Mouse (Mus musculus): ENCODE measurements around the gene Avp. TPM values are rescaled to one million over a fixed set of nuclear protein-coding genes. Genes with fewer than 3 reads are reported as not detected.

Avp gene
- not detected for total RNA-seq (2023)

GRCm38 (mm10) chr2:130582552-130582951, at the start of gene Avp:
Avp (minus strand) TSS chr2:130582554.

GRCm38 (mm10) chr2:130629839-130630203, 47.5 kb upstream of the Avp start, which contains the start of the genes Fastkd5 and Ubox5:
Fastkd5 (minus strand) TSS chr2:130630027.
Ubox5 (minus strand) TSS chr2:130630038.

DNA sequence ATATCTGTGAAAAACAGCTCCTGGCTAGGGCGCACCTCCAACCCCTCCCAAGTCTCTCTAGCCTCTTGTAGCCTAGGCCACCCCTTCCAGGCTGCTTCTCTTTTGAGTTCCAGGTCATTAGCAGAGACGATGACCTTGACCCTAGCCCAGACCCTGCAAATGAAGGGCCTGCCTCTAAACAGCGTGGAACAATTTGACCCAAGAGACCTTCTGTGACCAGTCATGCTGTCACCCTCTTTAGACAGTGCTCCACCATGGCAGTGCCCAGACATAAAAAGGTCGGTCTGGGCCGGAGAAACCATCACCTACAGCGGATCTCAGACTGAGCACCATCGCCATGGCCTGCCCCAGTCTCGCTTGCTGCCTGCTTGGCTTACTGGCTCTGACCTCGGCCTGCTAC, 6.5 kb downstream of the Avp start, which contains the start of gene Oxt:
Gene Oxt, plus strand, starts transcription at position 301 of the 400 bp plus-strand sequence.

GRCm38 (mm10) chr2:130563212-130564055, 18.9 kb downstream of the Avp start, which contains the start of gene Mrps26:
Mrps26 (plus strand) TSS chr2:130563742.

Other genes with a start within 250 kb of the Avp start
- gene Cpxm1, start 185.0 kb downstream of the Avp start, total RNA-seq (2023), result under 1 TPM; 0.52 to 0.81 TPM
- not detected for gene Gm28372, start 177.3 kb downstream of the Avp start, total RNA-seq (2023)
- gene 1700020A23Rik, start 177.3 kb downstream of the Avp start, total RNA-seq (2023), result not detected
- not detected for gene Tmem239, start 176.1 kb downstream of the Avp start, total RNA-seq (2023)
- gene Vps16, start 158.2 kb downstream of the Avp start, total RNA-seq (2023), result 100 to 1,000 TPM in 1 of 2 experiments, 10 to 100 TPM in 1; 92.6 to 114 TPM
- 10 to 100 TPM; 32.7 to 35.1 TPM for gene Pced1a, start 157.9 kb downstream of the Avp start, total RNA-seq (2023)
- gene Ptpra, start 132.3 kb downstream of the Avp start, total RNA-seq (2023), result 100 to 1,000 TPM; 114 to 127 TPM
- gene Mrps26, start 18.8 kb downstream of the Avp start, total RNA-seq (2023), result 10 to 100 TPM; 26.0 to 32.2 TPM
- gene Oxt, start 6.4 kb downstream of the Avp start, total RNA-seq (2023), result not detected
- 1 to 10 TPM; 4.6 to 5.7 TPM for gene Fastkd5, start 47.5 kb upstream of the Avp start, total RNA-seq (2023)
- gene Ubox5, start 47.5 kb upstream of the Avp start, total RNA-seq (2023), result 1 to 10 TPM; 4.0 to 4.6 TPM
- gene Lzts3, start 60.2 kb upstream of the Avp start, total RNA-seq (2023), result 1 to 10 TPM; 1.8 to 2.1 TPM
- 100 to 1,000 TPM in 1 of 2 experiments, 10 to 100 TPM in 1; 88.5 to 112 TPM for gene Ddrgk1, start 82.1 kb upstream of the Avp start, total RNA-seq (2023)
- 10 to 100 TPM; 12.2 to 12.8 TPM for gene Itpa, start 85.1 kb upstream of the Avp start, total RNA-seq (2023)
- gene Slc4a11, start 115.0 kb upstream of the Avp start, total RNA-seq (2023), result under 1 TPM; 0.36 to 0.63 TPM

All from monocyte, adult 59 days (primary cell).